Mouse (Mus musculus): ENCODE results near the gene Fam71b. TPM values are rescaled to one million over a fixed set of nuclear protein-coding genes. Genes with fewer than 3 reads are reported as not detected.
A peak's percentile ranks its signal among the peaks of the same experiment; 100 is the strongest.

The Fam71b gene
- polyA plus RNA-seq, 1 experiment from 2014 or later: not detected

- no peaks in the 10 kb centered on the region for H3K27me3 ChIP-seq (ENCODE audit: control insufficient read depth, insufficient read depth, low read length)
- no peak overlapping the region for H3K4me2 ChIP-seq (replicated peaks; ENCODE audit: low read depth, low read length)
- no peak overlapping the region for H3K9ac ChIP-seq (ENCODE audit: low read depth, low read length)
- no peak for ATAC-seq (ENCODE audit: low FRiP score, low TSS enrichment)
- no peaks in the 10 kb centered on the region for H3K9me3 ChIP-seq (ENCODE audit: control insufficient read depth, low read length)
- no peak overlapping the region for H3K27ac ChIP-seq (ENCODE audit: low read depth, low read length)
- H3K4me3 ChIP-seq (ENCODE audit: low read length): no peak overlapping the region
- peaks cover 3% of the 10 kb centered on the region; the same call in 1 of the 2 replicates for H3K4me1 ChIP-seq (ENCODE audit: control insufficient read depth, insufficient read depth, low read length)
- peaks cover 9% of the 10 kb centered on the region; the same call in 1 of the 2 replicates for H3K36me3 ChIP-seq (ENCODE audit: control insufficient read depth, insufficient read depth, low read length)
Measured at GRCm38 (mm10) chr11:46435363-46435762, 39.0 kb downstream of the Fam71b start.

- Histone ChIP-seq H3K27ac (ENCODE audit: low read depth, low read length) (peak within 1 kb of the TSS; percentile 85), H3K9ac (ENCODE audit: low read depth, low read length) (peak within 1 kb of the TSS; percentile 81), H3K36me3 (ENCODE audit: control insufficient read depth, insufficient read depth, low read length) (peaks cover 20% of the 10 kb centered on the region; the same call in 1 of the 2 replicates), H3K9me3 (ENCODE audit: control insufficient read depth, low read length) (no peaks in the 10 kb centered on the region), H3K27me3 (ENCODE audit: control insufficient read depth, insufficient read depth, low read length) (no peaks in the 10 kb centered on the region), H3K4me3 (ENCODE audit: low read length) (peak within 1 kb of the TSS; percentile 68), H3K4me1 (ENCODE audit: control insufficient read depth, insufficient read depth, low read length) (peaks cover 3% of the 10 kb centered on the region; the same call in 1 of the 2 replicates), H3K4me2 (replicated peaks; ENCODE audit: low read depth, low read length) (peak within 1 kb of the TSS; percentile 49)
- WGBS: under 1% methylated on average over 57 of the region's 59 CpGs
- peak; percentile 99 for ATAC-seq (ENCODE audit: low FRiP score, low TSS enrichment)
Measured at GRCm38 (mm10) chr11:46436760-46437458, 40.5 kb downstream of the Fam71b start, which contains the start of gene Med7. TSS of gene Med7 (plus strand) at chr11:46436925.

- H3K9me3 ChIP-seq (ENCODE audit: control insufficient read depth, low read length): no peaks in the 10 kb centered on the region
- peak overlapping the region; percentile 68 for H3K4me3 ChIP-seq (ENCODE audit: low read length)
- H3K9ac ChIP-seq (ENCODE audit: low read depth, low read length): peak overlapping the region; percentile 81
- no peaks in the 10 kb centered on the region for H3K27me3 ChIP-seq (ENCODE audit: control insufficient read depth, insufficient read depth, low read length)
- H3K4me1 ChIP-seq (ENCODE audit: control insufficient read depth, insufficient read depth, low read length): peaks cover 3% of the 10 kb centered on the region; the same call in 1 of the 2 replicates
- ATAC-seq (ENCODE audit: low FRiP score, low TSS enrichment): peak; percentile 24; the same call in 1 of the 2 replicates
- WGBS: under 1% methylated on average over 23 of the region's 23 CpGs
- H3K4me2 ChIP-seq (replicated peaks; ENCODE audit: low read depth, low read length): peak overlapping the region; percentile 49
- H3K27ac ChIP-seq (ENCODE audit: low read depth, low read length): peak overlapping the region; percentile 85; the same call in 1 of the 2 replicates
- peaks cover 20% of the 10 kb centered on the region; the same call in 1 of the 2 replicates for H3K36me3 ChIP-seq (ENCODE audit: control insufficient read depth, insufficient read depth, low read length)
Measured at GRCm38 (mm10) chr11:46437459-46438000, 41.2 kb downstream of the Fam71b start.

GRCm38 (mm10) chr11:46439005-46439543 lies 42.7 kb downstream of the Fam71b start:
- H3K27me3 ChIP-seq (ENCODE audit: control insufficient read depth, insufficient read depth, low read length): no peaks in the 10 kb centered on the region
- H3K9ac ChIP-seq (ENCODE audit: low read depth, low read length): no peak overlapping the region
- H3K36me3 ChIP-seq (ENCODE audit: control insufficient read depth, insufficient read depth, low read length): peaks cover 26% of the 10 kb centered on the region; the same call in 1 of the 2 replicates
- ATAC-seq (ENCODE audit: low FRiP score, low TSS enrichment): no peak
- no peaks in the 10 kb centered on the region for H3K9me3 ChIP-seq (ENCODE audit: control insufficient read depth, low read length)
- peaks cover 3% of the 10 kb centered on the region; the same call in 1 of the 2 replicates for H3K4me1 ChIP-seq (ENCODE audit: control insufficient read depth, insufficient read depth, low read length)
- no peak overlapping the region for H3K27ac ChIP-seq (ENCODE audit: low read depth, low read length)
- H3K4me2 ChIP-seq (replicated peaks; ENCODE audit: low read depth, low read length): no peak overlapping the region
- H3K4me3 ChIP-seq (ENCODE audit: low read length): no peak overlapping the region
- 93% methylated on average over 5 of the region's 5 CpGs for WGBS

- Histone ChIP-seq H3K4me3 (ENCODE audit: low read length) (no peak overlapping the region), H3K9ac (ENCODE audit: low read depth, low read length) (no peak overlapping the region), H3K9me3 (ENCODE audit: control insufficient read depth, low read length) (no peaks in the 10 kb centered on the region), H3K36me3 (ENCODE audit: control insufficient read depth, insufficient read depth, low read length) (peaks cover 26% of the 10 kb centered on the region; the same call in 1 of the 2 replicates), H3K27me3 (ENCODE audit: control insufficient read depth, insufficient read depth, low read length) (no peaks in the 10 kb centered on the region), H3K4me2 (replicated peaks; ENCODE audit: low read depth, low read length) (no peak overlapping the region), H3K4me1 (ENCODE audit: control insufficient read depth, insufficient read depth, low read length) (no peaks in the 10 kb centered on the region), H3K27ac (ENCODE audit: low read depth, low read length) (no peak overlapping the region)
- WGBS: 100% methylated on average over 1 of the region's 1 CpGs
- no peak for ATAC-seq (ENCODE audit: low FRiP score, low TSS enrichment)
Measured at GRCm38 (mm10) chr11:46441774-46442173, 45.4 kb downstream of the Fam71b start.

- peaks cover 26% of the 10 kb centered on the region; the same call in 1 of the 2 replicates for H3K36me3 ChIP-seq (ENCODE audit: control insufficient read depth, insufficient read depth, low read length)
- H3K27me3 ChIP-seq (ENCODE audit: control insufficient read depth, insufficient read depth, low read length): no peaks in the 10 kb centered on the region
- 96% methylated on average over 1 of the region's 1 CpGs for WGBS
- H3K4me2 ChIP-seq (replicated peaks; ENCODE audit: low read depth, low read length): no peak overlapping the region
- no peak overlapping the region for H3K9ac ChIP-seq (ENCODE audit: low read depth, low read length)
- H3K4me3 ChIP-seq (ENCODE audit: low read length): no peak overlapping the region
- no peak overlapping the region for H3K27ac ChIP-seq (ENCODE audit: low read depth, low read length)
- no peaks in the 10 kb centered on the region for H3K4me1 ChIP-seq (ENCODE audit: control insufficient read depth, insufficient read depth, low read length)
- no peak for ATAC-seq (ENCODE audit: low FRiP score, low TSS enrichment)
- H3K9me3 ChIP-seq (ENCODE audit: control insufficient read depth, low read length): no peaks in the 10 kb centered on the region
Measured at GRCm38 (mm10) chr11:46443152-46443551, 46.8 kb downstream of the Fam71b start.

GRCm38 (mm10) chr11:46443979-46444378 lies 47.6 kb downstream of the Fam71b start:
- Histone ChIP-seq H3K4me1 (ENCODE audit: control insufficient read depth, insufficient read depth, low read length) (no peaks in the 10 kb centered on the region), H3K4me3 (ENCODE audit: low read length) (no peak overlapping the region), H3K9me3 (ENCODE audit: control insufficient read depth, low read length) (no peaks in the 10 kb centered on the region), H3K4me2 (replicated peaks; ENCODE audit: low read depth, low read length) (no peak overlapping the region), H3K27me3 (ENCODE audit: control insufficient read depth, insufficient read depth, low read length) (no peaks in the 10 kb centered on the region), H3K36me3 (ENCODE audit: control insufficient read depth, insufficient read depth, low read length) (peaks cover 23% of the 10 kb centered on the region; the same call in 1 of the 2 replicates), H3K27ac (ENCODE audit: low read depth, low read length) (no peak overlapping the region), H3K9ac (ENCODE audit: low read depth, low read length) (no peak overlapping the region)
- WGBS: 92% methylated on average over 5 of the region's 5 CpGs
- no peak for ATAC-seq (ENCODE audit: low FRiP score, low TSS enrichment)

- ATAC-seq (ENCODE audit: low FRiP score, low TSS enrichment): no peak
- WGBS: 90% methylated on average over 6 of the region's 6 CpGs
- peaks cover 10% of the 10 kb centered on the region; the same call in 1 of the 2 replicates for H3K36me3 ChIP-seq (ENCODE audit: control insufficient read depth, insufficient read depth, low read length)
- H3K4me1 ChIP-seq (ENCODE audit: control insufficient read depth, insufficient read depth, low read length): no peaks in the 10 kb centered on the region
- no peaks in the 10 kb centered on the region for H3K27me3 ChIP-seq (ENCODE audit: control insufficient read depth, insufficient read depth, low read length)
- no peak overlapping the region for H3K4me2 ChIP-seq (replicated peaks; ENCODE audit: low read depth, low read length)
- H3K27ac ChIP-seq (ENCODE audit: low read depth, low read length): no peak overlapping the region
- no peaks in the 10 kb centered on the region for H3K9me3 ChIP-seq (ENCODE audit: control insufficient read depth, low read length)
- no peak overlapping the region for H3K4me3 ChIP-seq (ENCODE audit: low read length)
- H3K9ac ChIP-seq (ENCODE audit: low read depth, low read length): no peak overlapping the region
Measured at GRCm38 (mm10) chr11:46446150-46446549, 49.8 kb downstream of the Fam71b start.
